ENCODE assay signal across 16 mouse cellular contexts in the genomic region with DNA sequence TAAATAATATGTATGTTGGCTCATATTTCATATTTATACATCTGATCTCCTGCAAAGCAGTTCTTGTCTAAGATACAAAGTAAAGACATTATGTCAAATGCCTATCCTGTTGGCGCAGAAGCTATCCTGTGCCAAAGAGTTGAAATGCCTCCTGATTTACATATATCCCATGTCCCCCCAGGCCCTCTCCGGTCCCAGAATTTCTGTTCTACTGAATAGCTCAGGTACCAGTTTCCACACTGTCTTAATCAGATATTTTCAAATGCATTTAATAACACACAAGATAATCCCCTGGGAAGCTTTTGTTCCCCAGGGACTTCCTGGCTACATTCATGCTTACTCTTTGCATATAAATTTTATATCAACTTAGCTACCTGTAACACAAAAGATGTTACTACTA.
"Had no signal": no experiment of that assay in that cellular context is flagged by ENCODE, and none has a peak within 500 bp of the region (broad histone marks: within the 10 kb centered on the region; RNA-seq: fewer than 3 reads in every experiment).

No protein-coding gene starts in this region.

- H3K4me2 ChIP-seq: neural tube, embryonic 13.5 days; neural tube, embryonic 15.5 days; stomach, embryonic 15.5 days had no signal

- H3K9me3 ChIP-seq: neural tube, embryonic 13.5 days; neural tube, embryonic 15.5 days; stomach, embryonic 15.5 days had no signal

- H3K9ac ChIP-seq: neural tube, embryonic 13.5 days; neural tube, embryonic 15.5 days; stomach, embryonic 15.5 days had no signal

- H3K36me3 ChIP-seq: neural tube, embryonic 13.5 days; neural tube, embryonic 15.5 days; stomach, embryonic 15.5 days had no signal

- DNase-seq: retina, postnatal 1 day; right cerebral cortex, adult 18-20 months; right cerebral cortex, postnatal 14 days; right cerebral cortex, postnatal 25 days; right cerebral cortex, postnatal 4 days; spleen, adult 18-20 months; thymus, adult 18-20 months; thymus, adult 2 months; thymus, postnatal 14 days; thymus, postnatal 25 days; thymus, postnatal 36 days; thymus, postnatal 4 days had no signal

- H3K4me1 ChIP-seq: neural tube, embryonic 13.5 days; neural tube, embryonic 15.5 days; stomach, embryonic 15.5 days had no signal

- H3K4me3 ChIP-seq: neural tube, embryonic 13.5 days; neural tube, embryonic 15.5 days; stomach, embryonic 15.5 days had no signal

- H3K27me3 ChIP-seq: neural tube, embryonic 13.5 days; neural tube, embryonic 15.5 days; stomach, embryonic 15.5 days had no signal

- H3K27ac ChIP-seq: neural tube, embryonic 13.5 days; neural tube, embryonic 15.5 days; stomach, embryonic 15.5 days; stomach, postnatal 0 days had no signal
